Mouse (Mus musculus) midbrain, postnatal 0 days (tissue): ENCODE results near the gene Tbx19. TPM values are rescaled to one million over a fixed set of nuclear protein-coding genes. Genes with fewer than 3 reads are reported as not detected.

Experiments used
- ATAC-seq: fragments of 200-750 bp; cut with Nextera tagmentation; 2 replicates; pipeline ENCODE4 v1.8.0; 2017; ENCODE audit warnings: moderate number of reproducible peaks, mild to moderate bottlenecking, moderate TSS enrichment, moderate library complexity; ENCODE audit not compliant: low FRiP score
- DNase-seq: peaks from one replicate; pipeline ENCODE4 v3.0.0-alpha.2; 2015; ENCODE audit warnings: low spot score
- H3K27ac ChIP-seq: fragments of 300-500 bp; sonication (generic); 2 replicates; pipeline ENCODE4 v1.5.1; 2014; ENCODE audit warnings: low read depth, mild to moderate bottlenecking, low read length, mixed read lengths
- H3K27me3 ChIP-seq: fragments of 300-500 bp; sonication (generic); 2 replicates; pipeline ENCODE4 v1.6.1; 2014; ENCODE audit warnings: low read length, control low read depth, mixed read lengths; ENCODE audit not compliant: insufficient read depth
- H3K36me3 ChIP-seq: fragments of 300-500 bp; sonication (generic); 2 replicates; pipeline ENCODE4 v1.6.1; 2014; ENCODE audit warnings: low read length, control low read depth, mixed read lengths; ENCODE audit not compliant: insufficient read depth
- H3K4me1 ChIP-seq: fragments of 300-500 bp; sonication (generic); 2 replicates; pipeline ENCODE4 v1.6.1; 2014; ENCODE audit warnings: mild to moderate bottlenecking, control low read depth, antibody characterized with exemption, low read length, mixed read lengths; ENCODE audit not compliant: insufficient read depth
- H3K4me2 ChIP-seq: fragments of 300-500 bp; sonication (generic); 2 replicates; pipeline ENCODE4 v1.6.1; 2014; ENCODE audit warnings: low read depth, mild to moderate bottlenecking, low read length, mixed read lengths; ENCODE audit not compliant: poor library complexity, severe bottlenecking
- H3K4me3 ChIP-seq: fragments of 300-500 bp; sonication (generic); 2 replicates; pipeline ENCODE4 v1.5.1; 2014; ENCODE audit warnings: low read depth, mild to moderate bottlenecking, low read length, moderate library complexity
- H3K9ac ChIP-seq: fragments of 300-500 bp; sonication (generic); replicated peaks from 2 replicates; pipeline ENCODE4 v1.6.1; 2014; ENCODE audit warnings: mild to moderate bottlenecking, low read length, moderate library complexity, mixed read lengths; ENCODE audit not compliant: poor library complexity, severe bottlenecking
- H3K9me3 ChIP-seq: fragments of 300-500 bp; sonication (generic); 2 replicates; pipeline ENCODE4 v1.6.1; 2016; ENCODE audit warnings: low read length, control low read depth
- CTCF ChIP-seq: IDR thresholded peaks from 2 replicates; pipeline ENCODE4 v1.5.1; 2016; ENCODE audit warnings: antibody characterized with exemption, mild to moderate bottlenecking
- WGBS: fragments of 180-500 bp; shearing (Covaris S2); extraction: QIAGEN DNeasy Blood & Tissue Kit; methylation state at CpG from one replicate; pipeline ENCODE4 v1.1.7; 2014; 5-methylcytosine and 5-hydroxymethylcytosine counted together
- polyA plus RNA-seq: library from polyadenylated mRNA; unstranded; fragments of >200 nt; fragmentation: Nextera tagmentation; extraction: Ambion mirVana; gene quantifications from 2 replicates; pipeline ENCODE4 v1.2.1, GENCODE M21; 2015
- total RNA-seq: library from RNA; depleted of rRNA; stranded (reverse); fragments of >200 nt; gene quantifications from 2 replicates; pipeline ENCODE4 v1.2.3, GENCODE M21; 2014

Tbx19 gene
- total and polyA plus RNA-seq, 2 experiments from 2014 or later = 0.26 TPM; not detected in 1

GRCm38 (mm10) chr1:165158841-165159240 is 1.7 kb downstream of the Tbx19 start:
- Histone ChIP-seq H3K4me1 (no peaks in the 10 kb centered on the region), H3K27ac (no peak overlapping the region), H3K4me2 (no peak overlapping the region), H3K36me3 (no peaks in the 10 kb centered on the region), H3K4me3 (no peak overlapping the region), H3K9me3 (no peaks in the 10 kb centered on the region), H3K27me3 (no peaks in the 10 kb centered on the region), H3K9ac (no peak overlapping the region)
- ATAC-seq (no peak), DNase-seq (no peak)
- 75% methylated on average over 10 of the region's 10 CpGs for WGBS
- no peak for TF ChIP-seq CTCF

GRCm38 (mm10) chr1:165154162-165154561 is 6.4 kb downstream of the Tbx19 start:
- Histone ChIP-seq H3K4me3 (no peak overlapping the region), H3K4me1 (no peaks in the 10 kb centered on the region), H3K27me3 (no peaks in the 10 kb centered on the region), H3K27ac (no peak overlapping the region), H3K9me3 (no peaks in the 10 kb centered on the region), H3K9ac (no peak overlapping the region), H3K36me3 (no peaks in the 10 kb centered on the region), H3K4me2 (no peak overlapping the region)
- no peak for ATAC-seq
- TF ChIP-seq CTCF = no peak
- 91% methylated on average over 4 of the region's 4 CpGs for WGBS
- DNase-seq = no peak

GRCm38 (mm10) chr1:165151216-165151615 is 9.4 kb downstream of the Tbx19 start:
- Histone ChIP-seq H3K4me2 (no peak overlapping the region), H3K4me3 (no peak overlapping the region), H3K9ac (no peak overlapping the region), H3K9me3 (no peaks in the 10 kb centered on the region), H3K27me3 (no peaks in the 10 kb centered on the region), H3K36me3 (no peaks in the 10 kb centered on the region), H3K4me1 (no peaks in the 10 kb centered on the region), H3K27ac (no peak overlapping the region)
- ATAC-seq (no peak), DNase-seq (no peak)
- WGBS = 78% methylated on average over 8 of the region's 8 CpGs
- no peak for TF ChIP-seq CTCF

- no peak for TF ChIP-seq CTCF
- Histone ChIP-seq H3K27ac (no peak overlapping the region), H3K4me1 (no peaks in the 10 kb centered on the region), H3K4me2 (no peak overlapping the region), H3K27me3 (no peaks in the 10 kb centered on the region), H3K36me3 (no peaks in the 10 kb centered on the region), H3K9me3 (0 out of 2 replicates have a peak, but pooled peaks cover 6% of the 10 kb centered on the region), H3K4me3 (no peak overlapping the region), H3K9ac (no peak overlapping the region)
- ATAC-seq (no peak), DNase-seq (no peak)
- 83% methylated on average over 12 of the region's 12 CpGs for WGBS
Observed at GRCm38 (mm10) chr1:165142343-165142916, 18.1 kb downstream of the Tbx19 start.

GRCm38 (mm10) chr1:165140227-165140626 is 20.3 kb downstream of the Tbx19 start:
- TF ChIP-seq CTCF = no peak
- 75% methylated on average over 3 of the region's 3 CpGs for WGBS
- ATAC-seq (no peak), DNase-seq (no peak)
- H3K9ac ChIP-seq = no peak overlapping the region
- H3K4me1 ChIP-seq = no peaks in the 10 kb centered on the region
- no peak overlapping the region for H3K27ac ChIP-seq
- no peak overlapping the region for H3K4me2 ChIP-seq
- H3K9me3 ChIP-seq = 0 out of 2 replicates have a peak, but pooled peaks cover 6% of the 10 kb centered on the region
- H3K4me3 ChIP-seq = no peak overlapping the region
- no peaks in the 10 kb centered on the region for H3K27me3 ChIP-seq
- no peaks in the 10 kb centered on the region for H3K36me3 ChIP-seq

- Histone ChIP-seq H3K4me3 (no peak overlapping the region), H3K4me2 (no peak overlapping the region), H3K36me3 (no peaks in the 10 kb centered on the region), H3K9ac (no peak overlapping the region), H3K9me3 (no peaks in the 10 kb centered on the region), H3K4me1 (no peaks in the 10 kb centered on the region), H3K27ac (no peak overlapping the region), H3K27me3 (no peaks in the 10 kb centered on the region)
- 74% methylated on average over 2 of the region's 2 CpGs for WGBS
- TF ChIP-seq CTCF = no peak
- ATAC-seq (no peak), DNase-seq (no peak)
Observed at GRCm38 (mm10) chr1:165133858-165134257, 26.7 kb downstream of the Tbx19 start.
